Mouse (Mus musculus) midbrain, embryonic 13.5 days (tissue): ENCODE data around the gene Rabgap1. TPM values are rescaled to one million over a fixed set of nuclear protein-coding genes. Genes with fewer than 3 reads are reported as not detected.

ENCODE experiments used
- ATAC-seq: fragments of 200-750 bp; cut with Nextera tagmentation; 2 replicates; pipeline ENCODE4 v1.8.0; 2017; ENCODE audit warnings: mild to moderate bottlenecking, moderate TSS enrichment, moderate library complexity
- H3K27ac ChIP-seq: fragments of 300-500 bp; sonication (generic); 2 replicates; pipeline ENCODE4 v1.5.1; 2015; ENCODE audit warnings: inconsistent platforms, mild to moderate bottlenecking, moderate library complexity
- H3K27me3 ChIP-seq: fragments of 300-500 bp; sonication (generic); 2 replicates; pipeline ENCODE4 v1.6.1; 2015; ENCODE audit warnings: mild to moderate bottlenecking, inconsistent platforms
- H3K36me3 ChIP-seq: fragments of 300-500 bp; sonication (generic); 2 replicates; pipeline ENCODE4 v1.6.1; 2015; ENCODE audit warnings: mild to moderate bottlenecking, inconsistent platforms
- H3K4me1 ChIP-seq: fragments of 300-500 bp; sonication (generic); replicated peaks from 2 replicates; pipeline ENCODE4 v1.6.1; 2015; ENCODE audit warnings: inconsistent platforms
- H3K4me2 ChIP-seq: fragments of 300-500 bp; sonication (generic); replicated peaks from 2 replicates; pipeline ENCODE4 v1.6.1; 2015; ENCODE audit warnings: moderate library complexity, mild to moderate bottlenecking, inconsistent platforms
- H3K4me3 ChIP-seq: fragments of 300-500 bp; sonication (generic); replicated peaks from 2 replicates; pipeline ENCODE4 v1.5.1; 2015; ENCODE audit warnings: mild to moderate bottlenecking, inconsistent platforms
- H3K9ac ChIP-seq: fragments of 300-500 bp; sonication (generic); replicated peaks from 2 replicates; pipeline ENCODE4 v1.6.1; 2015; ENCODE audit warnings: mild to moderate bottlenecking, inconsistent platforms
- H3K9me3 ChIP-seq: fragments of 300-500 bp; sonication (generic); 2 replicates; pipeline ENCODE4 v1.6.1; 2016; ENCODE audit warnings: mild to moderate bottlenecking, inconsistent platforms
- WGBS: fragments of 180-500 bp; shearing (Covaris S2); methylation state at CpG from one replicate; pipeline ENCODE4 v1.1.7; 2015; 5-methylcytosine and 5-hydroxymethylcytosine counted together
- polyA plus RNA-seq: library from polyadenylated mRNA; unstranded; fragments of >200 nt; fragmentation: Nextera tagmentation; extraction: Ambion mirVana; gene quantifications from 2 replicates; pipeline ENCODE4 v1.2.1, GENCODE M21; 2015

Gene Rabgap1
- polyA plus RNA-seq, 1 experiment from 2014 or later = 60.2 TPM

- Histone ChIP-seq H3K4me1 (peaks cover 42% of the 10 kb centered on the region), H3K4me2 (peak overlapping the region; percentile 56), H3K36me3 (peaks cover 6% of the 10 kb centered on the region; the same call in 1 of the 2 replicates), H3K9me3 (no peaks in the 10 kb centered on the region), H3K27ac (0 out of 2 replicates have a peak overlapping the region, but pooled peaks have one; percentile 90), H3K9ac (peak overlapping the region; percentile 64; the same call in 1 of the 2 replicates), H3K27me3 (no peaks in the 10 kb centered on the region), H3K4me3 (peak overlapping the region; percentile 39)
- ATAC-seq = no peak
- WGBS = 89% methylated on average over 4 of the region's 4 CpGs
Measured at GRCm38 (mm10) chr2:37518561-37519285, 75.6 kb downstream of the Rabgap1 start.

GRCm38 (mm10) chr2:37519286-37519640 is 76.2 kb downstream of the Rabgap1 start:
- peak overlapping the region; percentile 56 for H3K4me2 ChIP-seq
- no peaks in the 10 kb centered on the region for H3K9me3 ChIP-seq
- H3K27ac ChIP-seq = no peak overlapping the region
- WGBS = 92% methylated on average over 1 of the region's 1 CpGs
- no peak for ATAC-seq
- H3K4me3 ChIP-seq = no peak overlapping the region
- peaks cover 6% of the 10 kb centered on the region; the same call in 1 of the 2 replicates for H3K36me3 ChIP-seq
- no peak overlapping the region for H3K9ac ChIP-seq
- H3K27me3 ChIP-seq = no peaks in the 10 kb centered on the region
- peaks cover 42% of the 10 kb centered on the region for H3K4me1 ChIP-seq

GRCm38 (mm10) chr2:37527587-37527986 is 84.5 kb downstream of the Rabgap1 start:
- H3K4me1 ChIP-seq = no peaks in the 10 kb centered on the region
- no peaks in the 10 kb centered on the region for H3K9me3 ChIP-seq
- no peak overlapping the region for H3K4me3 ChIP-seq
- no peak overlapping the region for H3K4me2 ChIP-seq
- no peak overlapping the region for H3K27ac ChIP-seq
- H3K9ac ChIP-seq = no peak overlapping the region
- H3K36me3 ChIP-seq = no peaks in the 10 kb centered on the region
- H3K27me3 ChIP-seq = no peaks in the 10 kb centered on the region
- no peak for ATAC-seq

GRCm38 (mm10) chr2:37529397-37529796 is 86.3 kb downstream of the Rabgap1 start:
- Histone ChIP-seq H3K27me3 (no peaks in the 10 kb centered on the region), H3K36me3 (peaks cover 12% of the 10 kb centered on the region; the same call in 1 of the 2 replicates), H3K9ac (no peak overlapping the region), H3K4me2 (no peak overlapping the region), H3K4me3 (no peak overlapping the region), H3K9me3 (no peaks in the 10 kb centered on the region), H3K27ac (no peak overlapping the region), H3K4me1 (no peaks in the 10 kb centered on the region)
- ATAC-seq = no peak
- 96% methylated on average over 2 of the region's 2 CpGs for WGBS

GRCm38 (mm10) chr2:37530766-37531165 is 87.7 kb downstream of the Rabgap1 start:
- H3K36me3 ChIP-seq = peaks cover 24% of the 10 kb centered on the region
- no peaks in the 10 kb centered on the region for H3K9me3 ChIP-seq
- H3K4me1 ChIP-seq = no peaks in the 10 kb centered on the region
- no peak overlapping the region for H3K4me2 ChIP-seq
- no peaks in the 10 kb centered on the region for H3K27me3 ChIP-seq
- 86% methylated on average over 1 of the region's 1 CpGs for WGBS
- no peak overlapping the region for H3K27ac ChIP-seq
- no peak for ATAC-seq
- H3K4me3 ChIP-seq = no peak overlapping the region
- H3K9ac ChIP-seq = no peak overlapping the region

- Histone ChIP-seq H3K36me3 (peaks cover 28% of the 10 kb centered on the region), H3K27ac (no peak overlapping the region), H3K9ac (no peak overlapping the region), H3K4me2 (no peak overlapping the region), H3K4me3 (no peak overlapping the region), H3K4me1 (no peaks in the 10 kb centered on the region), H3K27me3 (no peaks in the 10 kb centered on the region), H3K9me3 (no peaks in the 10 kb centered on the region)
- 91% methylated on average over 3 of the region's 3 CpGs for WGBS
- ATAC-seq = no peak
Measured at GRCm38 (mm10) chr2:37531639-37532038, 88.6 kb downstream of the Rabgap1 start.

- H3K4me1 ChIP-seq = no peaks in the 10 kb centered on the region
- H3K4me3 ChIP-seq = no peak overlapping the region
- H3K27ac ChIP-seq = no peak overlapping the region
- no peak overlapping the region for H3K9ac ChIP-seq
- WGBS = 89% methylated on average over 1 of the region's 1 CpGs
- ATAC-seq = no peak
- peaks cover 80% of the 10 kb centered on the region for H3K36me3 ChIP-seq
- H3K27me3 ChIP-seq = no peaks in the 10 kb centered on the region
- H3K4me2 ChIP-seq = no peak overlapping the region
- no peaks in the 10 kb centered on the region for H3K9me3 ChIP-seq
Measured at GRCm38 (mm10) chr2:37549346-37550012, 106.4 kb downstream of the Rabgap1 start.

GRCm38 (mm10) chr2:37556366-37556765 is 113.3 kb downstream of the Rabgap1 start:
- Histone ChIP-seq H3K4me2 (no peak overlapping the region), H3K27ac (no peak overlapping the region), H3K4me3 (no peak overlapping the region), H3K36me3 (peaks cover 85% of the 10 kb centered on the region), H3K9ac (no peak overlapping the region), H3K4me1 (no peaks in the 10 kb centered on the region), H3K27me3 (no peaks in the 10 kb centered on the region), H3K9me3 (no peaks in the 10 kb centered on the region)
- WGBS = 89% methylated on average over 2 of the region's 2 CpGs
- no peak for ATAC-seq

- no peak overlapping the region for H3K4me2 ChIP-seq
- H3K9me3 ChIP-seq = no peaks in the 10 kb centered on the region
- H3K36me3 ChIP-seq = peaks cover 79% of the 10 kb centered on the region
- no peak overlapping the region for H3K4me3 ChIP-seq
- H3K27ac ChIP-seq = no peak overlapping the region
- H3K4me1 ChIP-seq = no peaks in the 10 kb centered on the region
- H3K27me3 ChIP-seq = no peaks in the 10 kb centered on the region
- H3K9ac ChIP-seq = no peak overlapping the region
- no peak for ATAC-seq
- WGBS = 84% methylated on average over 2 of the region's 2 CpGs
Measured at GRCm38 (mm10) chr2:37565579-37565978, 122.5 kb downstream of the Rabgap1 start.

- no peaks in the 10 kb centered on the region for H3K4me1 ChIP-seq
- no peak overlapping the region for H3K27ac ChIP-seq
- no peaks in the 10 kb centered on the region for H3K9me3 ChIP-seq
- H3K9ac ChIP-seq = no peak overlapping the region
- no peak for ATAC-seq
- 91% methylated on average over 1 of the region's 1 CpGs for WGBS
- H3K4me2 ChIP-seq = no peak overlapping the region
- H3K36me3 ChIP-seq = peaks cover 77% of the 10 kb centered on the region
- H3K4me3 ChIP-seq = no peak overlapping the region
- H3K27me3 ChIP-seq = no peaks in the 10 kb centered on the region
Measured at GRCm38 (mm10) chr2:37566035-37566434, 123.0 kb downstream of the Rabgap1 start.

- H3K9me3 ChIP-seq = no peaks in the 10 kb centered on the region
- WGBS = 91% methylated on average over 5 of the region's 5 CpGs
- no peak overlapping the region for H3K4me3 ChIP-seq
- H3K27me3 ChIP-seq = no peaks in the 10 kb centered on the region
- ATAC-seq = no peak
- H3K27ac ChIP-seq = no peak overlapping the region
- H3K36me3 ChIP-seq = peaks cover 59% of the 10 kb centered on the region
- H3K4me1 ChIP-seq = no peaks in the 10 kb centered on the region
- H3K9ac ChIP-seq = no peak overlapping the region
- no peak overlapping the region for H3K4me2 ChIP-seq
Measured at GRCm38 (mm10) chr2:37569888-37570287, 126.8 kb downstream of the Rabgap1 start.

GRCm38 (mm10) chr2:37570703-37571102 is 127.6 kb downstream of the Rabgap1 start:
- H3K9me3 ChIP-seq = no peaks in the 10 kb centered on the region
- no peak overlapping the region for H3K9ac ChIP-seq
- ATAC-seq = no peak
- 98% methylated on average over 2 of the region's 2 CpGs for WGBS
- no peak overlapping the region for H3K4me2 ChIP-seq
- H3K4me3 ChIP-seq = no peak overlapping the region
- H3K4me1 ChIP-seq = no peaks in the 10 kb centered on the region
- H3K36me3 ChIP-seq = peaks cover 54% of the 10 kb centered on the region
- no peak overlapping the region for H3K27ac ChIP-seq
- H3K27me3 ChIP-seq = no peaks in the 10 kb centered on the region
